10 mouse cellular contexts compared by ENCODE assay signal in the genomic region with DNA sequence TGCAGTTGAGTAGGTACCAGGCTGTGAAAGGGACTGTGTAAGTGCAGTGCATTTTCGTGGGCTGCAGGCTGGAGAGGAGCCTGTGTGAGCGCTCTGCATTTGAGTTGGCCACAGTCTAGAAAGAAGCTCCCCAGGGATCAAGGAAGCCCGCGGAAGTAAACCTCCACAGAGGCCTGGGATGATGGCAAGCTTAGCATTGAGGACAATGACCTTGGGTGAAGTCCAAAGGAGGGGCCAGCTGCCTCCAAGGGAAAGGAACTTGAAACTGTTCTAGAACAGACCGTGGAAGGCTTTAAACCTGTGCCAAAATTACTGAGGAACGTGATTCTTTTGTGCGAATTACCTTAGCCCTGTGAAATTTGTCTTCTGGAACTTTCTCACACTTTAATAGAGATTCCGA. TPM values are rescaled to one million over a fixed set of nuclear protein-coding genes. Genes with fewer than 3 reads are reported as not detected.
DNase-seq lines count a peak whose midpoint lies in the region; ATAC-seq and TF ChIP-seq lines count a peak whose summit lies in the region.
"Had no signal": no experiment of that assay in that cellular context is flagged by ENCODE, and none has a peak within 500 bp of the region (broad histone marks: within the 10 kb centered on the region; RNA-seq: fewer than 3 reads in every experiment).

No protein-coding gene starts in this region.

- H3K4me3 ChIP-seq in kidney, adult 2 months (ENCODE audit: insufficient read depth, low read depth, low read length), result no peak overlapping the region
- no peak overlapping the region for H3K4me3 ChIP-seq in kidney, embryonic 16.5 days (ENCODE audit: low read length)
- H3K4me3 ChIP-seq: lung, embryonic 15.5 days had no signal

- 34% methylated on average over 8 of the region's 8 CpGs for WGBS in kidney, adult 2 months
- 68% methylated on average over 8 of the region's 8 CpGs for whole genome bisulfite sequencing in kidney, embryonic 16.5 days

- H3K4me1 ChIP-seq in kidney, adult 2 months (ENCODE audit: control insufficient read depth, insufficient read depth, low read length), result no peaks in the 10 kb centered on the region
- H3K4me1 ChIP-seq in kidney, embryonic 16.5 days (ENCODE audit: insufficient read depth, low read length), result no peaks in the 10 kb centered on the region
- H3K4me1 ChIP-seq: lung, embryonic 15.5 days had no signal

- no peak for TF ChIP-seq POLR2A in kidney, adult 2 months (IDR thresholded peaks at IDR 0.05; ENCODE audit: low read depth, low read length)

- no peak for TF ChIP-seq CTCF in kidney, adult 2 months (conservative IDR thresholded peaks at IDR 0.05; ENCODE audit: insufficient read depth, insufficient read length, low read depth, low read length)

- peak; percentile 88 for DNase-seq in kidney, adult 2 months
- peak; percentile 25 for DNase-seq in R1 (ENCODE audit: low read depth, low spot score)
- DNase-seq in adrenal gland, postnatal 36 days, result peak; percentile 61 to 71
- peak; percentile 59 for DNase-seq in heart, postnatal 4 days
- DNase-seq in spleen, postnatal 36 days (ENCODE audit: low spot score in 2 of 2), result no peak
- DNase-seq in urinary bladder, postnatal 14 days (ENCODE audit: low spot score), result no peak
- DNase-seq in embryo, embryonic 9.5 days (ENCODE audit: extremely low spot score), result no peak
- DNase-seq: right cerebral cortex, postnatal 4 days had no signal

- H3K27me3 ChIP-seq in kidney, adult 2 months (replicated peaks; ENCODE audit: control insufficient read depth, insufficient read depth, low read length), result no peaks in the 10 kb centered on the region
- no peaks in the 10 kb centered on the region for H3K27me3 ChIP-seq in kidney, embryonic 16.5 days (ENCODE audit: insufficient read depth, low read length)
- H3K27me3 ChIP-seq: lung, embryonic 15.5 days had no signal

- no peak for ATAC-seq in kidney, embryonic 16.5 days (ENCODE audit: low FRiP score, low TSS enrichment)

- H3K9me3 ChIP-seq in kidney, embryonic 16.5 days (ENCODE audit: low read length), result no peaks in the 10 kb centered on the region
- H3K9me3 ChIP-seq: lung, embryonic 15.5 days had no signal

- H3K27ac ChIP-seq in kidney, adult 2 months (ENCODE audit: insufficient read depth, low read depth, low read length), result no peak overlapping the region; the same call in 1 of the 2 replicates
- H3K27ac ChIP-seq in kidney, embryonic 16.5 days (ENCODE audit: low read length), result no peak overlapping the region
- H3K27ac ChIP-seq: lung, embryonic 15.5 days had no signal

- no peak overlapping the region for H3K4me2 ChIP-seq in kidney, embryonic 16.5 days (replicated peaks; ENCODE audit: low read depth, low read length)
- H3K4me2 ChIP-seq: lung, embryonic 15.5 days had no signal

- no peaks in the 10 kb centered on the region for H3K36me3 ChIP-seq in kidney, adult 2 months (ENCODE audit: control insufficient read depth, insufficient read depth, low read length)
- no peaks in the 10 kb centered on the region for H3K36me3 ChIP-seq in kidney, embryonic 16.5 days (ENCODE audit: insufficient read depth, low read length)
- H3K36me3 ChIP-seq: lung, embryonic 15.5 days had no signal

- no peak overlapping the region for H3K9ac ChIP-seq in kidney, embryonic 16.5 days (replicated peaks; ENCODE audit: low read length)
- H3K9ac ChIP-seq: lung, embryonic 15.5 days had no signal

RNA-seq across cellular contexts. Expression of a gene that starts 54.9 kb away (rescaled TPM):
- polyA plus RNA-seq in kidney, adult 2 months (2012; rRNA removed), result 51.7 and 53.2 TPM in 2 replicates
- 21.2 and 25.9 TPM in 2 replicates for polyA plus RNA-seq in kidney, embryonic 16.5 days (2015; fragmentation: Nextera tagmentation; extraction: Ambion mirVana)
- total RNA-seq in adrenal gland, postnatal 36 days (2021), result 100 to 1,000 TPM; 264 to 353 TPM
- 10 to 100 TPM; 34.5 to 34.7 TPM for total RNA-seq in heart, postnatal 4 days (2021)

Comparison
In these comparisons a context has a peak if more than half of its experiments do, and no peak if none do; other contexts are left out.
1. DNase-seq: peak in kidney, adult 2 months (single experiment), R1 (single experiment), adrenal gland, postnatal 36 days (2 of 2) and heart, postnatal 4 days (single experiment); none in spleen, postnatal 36 days (0 of 2), urinary bladder, postnatal 14 days (single experiment) and embryo, embryonic 9.5 days (single experiment).
2. RNA of a gene that starts 54.9 kb away (total RNA-seq): 264 to 353 TPM in adrenal gland, postnatal 36 days; 34.5 to 34.7 TPM in heart, postnatal 4 days; every median in the first group is over 4 times any median in the second.